Mouse (Mus musculus): Measurements from ENCODE around the gene Ctbs. TPM values are rescaled to one million over a fixed set of nuclear protein-coding genes. Genes with fewer than 3 reads are reported as not detected.

The Ctbs gene
- polyA plus RNA-seq, 1 experiment from 2014 or later: 3.8 TPM

DNA sequence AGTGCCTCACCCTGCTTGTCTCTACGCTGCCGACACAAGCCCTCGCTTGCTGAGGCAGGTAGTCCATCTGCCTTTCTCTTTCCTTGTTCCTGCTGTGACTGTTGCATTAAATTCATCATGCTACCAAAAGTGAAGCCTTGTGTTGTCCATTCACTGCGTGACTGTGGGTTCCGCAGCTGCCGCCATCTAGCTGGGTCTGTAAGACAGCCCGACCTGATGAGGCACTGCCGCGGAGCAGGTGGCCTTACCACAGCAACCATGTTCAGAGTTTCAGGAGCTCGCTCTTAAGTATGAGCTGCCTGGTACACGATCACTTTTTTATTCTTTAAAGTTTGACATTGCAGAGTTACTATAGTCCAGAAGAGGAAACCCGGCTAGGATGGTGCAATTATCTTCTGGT lies 9.6 kb upstream of the Ctbs start:
- Histone ChIP-seq H3K4me1 (ENCODE audit: control insufficient read depth, insufficient read depth, low read length) (no peaks in the 10 kb centered on the region), H3K4me3 (replicated peaks; ENCODE audit: low read depth, low read length) (no peak overlapping the region), H3K36me3 (ENCODE audit: control insufficient read depth, insufficient read depth, low read length) (peaks cover 53% of the 10 kb centered on the region), H3K27me3 (ENCODE audit: control insufficient read depth, insufficient read depth, low read length) (no peaks in the 10 kb centered on the region), H3K27ac (replicated peaks; ENCODE audit: low read depth, low read length) (no peak overlapping the region), H3K9ac (replicated peaks; ENCODE audit: low read length) (no peak overlapping the region), H3K4me2 (ENCODE audit: low read length) (no peak overlapping the region), H3K9me3 (ENCODE audit: control insufficient read depth, low read length) (no peaks in the 10 kb centered on the region)
- 93% methylated on average over 12 of the region's 12 CpGs for WGBS
- DNase-seq: no peak
- no peak for ATAC-seq (ENCODE audit: low FRiP score, low TSS enrichment)

DNA sequence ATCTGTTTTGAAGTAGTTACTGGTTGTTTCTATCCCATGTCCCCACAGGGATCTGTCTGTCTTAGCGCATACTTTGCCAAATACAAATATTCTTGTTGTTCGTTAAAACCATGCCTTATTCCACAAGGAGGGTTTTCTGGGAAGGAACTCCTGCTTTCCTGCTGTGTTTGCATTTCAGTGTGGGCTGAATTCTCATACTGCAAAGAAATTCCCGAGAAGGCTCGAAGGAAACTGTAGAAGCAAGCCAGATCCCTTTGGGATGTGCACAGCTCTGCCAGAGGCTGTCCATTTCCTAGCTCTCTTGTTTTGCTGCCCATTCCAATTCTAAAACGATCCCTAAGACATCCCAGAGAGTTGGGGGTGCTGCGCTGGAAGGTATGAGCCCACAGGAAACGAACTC lies 9.2 kb upstream of the Ctbs start:
- Histone ChIP-seq H3K27ac (replicated peaks; ENCODE audit: low read depth, low read length) (no peak overlapping the region), H3K9ac (replicated peaks; ENCODE audit: low read length) (no peak overlapping the region), H3K27me3 (ENCODE audit: control insufficient read depth, insufficient read depth, low read length) (no peaks in the 10 kb centered on the region), H3K4me2 (ENCODE audit: low read length) (no peak overlapping the region), H3K4me3 (replicated peaks; ENCODE audit: low read depth, low read length) (no peak overlapping the region), H3K9me3 (ENCODE audit: control insufficient read depth, low read length) (no peaks in the 10 kb centered on the region), H3K4me1 (ENCODE audit: control insufficient read depth, insufficient read depth, low read length) (no peaks in the 10 kb centered on the region), H3K36me3 (ENCODE audit: control insufficient read depth, insufficient read depth, low read length) (peaks cover 51% of the 10 kb centered on the region)
- DNase-seq: no peak
- 88% methylated on average over 7 of the region's 7 CpGs for WGBS
- no peak for ATAC-seq (ENCODE audit: low FRiP score, low TSS enrichment)

DNA sequence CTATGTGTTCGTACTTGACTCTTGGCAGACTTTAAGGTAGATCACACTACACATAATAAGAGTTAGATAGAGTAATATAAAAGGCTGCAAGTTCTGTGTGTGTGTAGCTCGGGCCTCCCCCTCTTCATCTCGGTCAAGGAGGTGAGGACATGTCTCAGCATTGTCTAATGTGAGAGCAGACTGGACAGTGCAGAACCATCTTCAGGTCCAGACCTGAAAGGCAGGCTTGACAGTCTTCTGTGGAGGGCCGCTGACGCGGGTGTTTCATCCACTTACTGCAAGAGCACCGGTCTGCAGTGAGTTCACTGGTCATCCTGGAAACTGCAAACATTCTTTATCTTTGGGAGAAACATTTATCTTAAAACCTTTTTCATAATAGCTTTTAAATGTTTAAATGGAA lies 7.1 kb upstream of the Ctbs start:
- 91% methylated on average over 7 of the region's 7 CpGs for WGBS
- DNase-seq (no peak), ATAC-seq (ENCODE audit: low FRiP score, low TSS enrichment) (no peak)
- H3K27me3 ChIP-seq (ENCODE audit: control insufficient read depth, insufficient read depth, low read length): no peaks in the 10 kb centered on the region
- H3K4me2 ChIP-seq (ENCODE audit: low read length): no peak overlapping the region
- no peaks in the 10 kb centered on the region for H3K9me3 ChIP-seq (ENCODE audit: control insufficient read depth, low read length)
- peaks cover 34% of the 10 kb centered on the region for H3K36me3 ChIP-seq (ENCODE audit: control insufficient read depth, insufficient read depth, low read length)
- H3K4me1 ChIP-seq (ENCODE audit: control insufficient read depth, insufficient read depth, low read length): no peaks in the 10 kb centered on the region
- H3K4me3 ChIP-seq (replicated peaks; ENCODE audit: low read depth, low read length): no peak overlapping the region
- no peak overlapping the region for H3K27ac ChIP-seq (replicated peaks; ENCODE audit: low read depth, low read length)
- H3K9ac ChIP-seq (replicated peaks; ENCODE audit: low read length): no peak overlapping the region

DNA sequence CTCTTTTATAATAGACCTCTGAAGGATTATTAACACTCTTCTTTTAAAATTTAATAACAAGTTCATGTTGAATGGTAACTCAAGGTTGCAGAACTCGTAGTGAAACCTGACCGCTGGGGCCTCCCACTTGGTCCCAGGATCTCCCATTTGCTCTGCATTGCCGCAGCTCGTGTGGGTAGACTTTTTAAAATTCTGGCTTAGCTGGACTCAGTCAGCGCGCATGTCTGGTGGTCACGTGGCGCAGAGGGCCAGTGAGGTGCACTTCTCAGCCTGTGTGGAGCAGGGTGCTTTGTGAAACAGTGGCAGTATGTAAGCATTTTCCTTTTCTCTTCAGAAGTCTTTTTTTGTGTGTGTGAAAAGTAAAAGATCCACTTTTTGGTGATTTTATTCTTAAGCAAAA lies 6.7 kb upstream of the Ctbs start:
- H3K4me3 ChIP-seq (replicated peaks; ENCODE audit: low read depth, low read length): no peak overlapping the region
- no peak overlapping the region for H3K27ac ChIP-seq (replicated peaks; ENCODE audit: low read depth, low read length)
- no peak overlapping the region for H3K9ac ChIP-seq (replicated peaks; ENCODE audit: low read length)
- DNase-seq: no peak
- H3K4me1 ChIP-seq (ENCODE audit: control insufficient read depth, insufficient read depth, low read length): no peaks in the 10 kb centered on the region
- 92% methylated on average over 8 of the region's 8 CpGs for WGBS
- H3K36me3 ChIP-seq (ENCODE audit: control insufficient read depth, insufficient read depth, low read length): peaks cover 30% of the 10 kb centered on the region
- no peak for ATAC-seq (ENCODE audit: low FRiP score, low TSS enrichment)
- no peaks in the 10 kb centered on the region for H3K9me3 ChIP-seq (ENCODE audit: control insufficient read depth, low read length)
- H3K27me3 ChIP-seq (ENCODE audit: control insufficient read depth, insufficient read depth, low read length): no peaks in the 10 kb centered on the region
- no peak overlapping the region for H3K4me2 ChIP-seq (ENCODE audit: low read length)

- no peak for ATAC-seq (ENCODE audit: low FRiP score, low TSS enrichment)
- no peaks in the 10 kb centered on the region for H3K27me3 ChIP-seq (ENCODE audit: control insufficient read depth, insufficient read depth, low read length)
- H3K36me3 ChIP-seq (ENCODE audit: control insufficient read depth, insufficient read depth, low read length): peaks cover 26% of the 10 kb centered on the region
- H3K4me3 ChIP-seq (replicated peaks; ENCODE audit: low read depth, low read length): no peak overlapping the region
- no peak for DNase-seq
- H3K9ac ChIP-seq (replicated peaks; ENCODE audit: low read length): no peak overlapping the region
- H3K4me1 ChIP-seq (ENCODE audit: control insufficient read depth, insufficient read depth, low read length): no peaks in the 10 kb centered on the region
- WGBS: 90% methylated on average over 7 of the region's 7 CpGs
- H3K4me2 ChIP-seq (ENCODE audit: low read length): no peak overlapping the region
- H3K9me3 ChIP-seq (ENCODE audit: control insufficient read depth, low read length): no peaks in the 10 kb centered on the region
- no peak overlapping the region for H3K27ac ChIP-seq (replicated peaks; ENCODE audit: low read depth, low read length)
Measured at GRCm38 (mm10) chr3:146443380-146443779, 6.2 kb upstream of the Ctbs start.

GRCm38 (mm10) chr3:146444880-146445279 lies 4.7 kb upstream of the Ctbs start:
- H3K36me3 ChIP-seq (ENCODE audit: control insufficient read depth, insufficient read depth, low read length): peaks cover 21% of the 10 kb centered on the region
- 96% methylated on average over 7 of the region's 7 CpGs for WGBS
- H3K4me1 ChIP-seq (ENCODE audit: control insufficient read depth, insufficient read depth, low read length): no peaks in the 10 kb centered on the region
- ATAC-seq (ENCODE audit: low FRiP score, low TSS enrichment): no peak
- H3K9ac ChIP-seq (replicated peaks; ENCODE audit: low read length): no peak overlapping the region
- no peak overlapping the region for H3K4me3 ChIP-seq (replicated peaks; ENCODE audit: low read depth, low read length)
- no peaks in the 10 kb centered on the region for H3K9me3 ChIP-seq (ENCODE audit: control insufficient read depth, low read length)
- no peak for DNase-seq
- H3K27me3 ChIP-seq (ENCODE audit: control insufficient read depth, insufficient read depth, low read length): no peaks in the 10 kb centered on the region
- no peak overlapping the region for H3K4me2 ChIP-seq (ENCODE audit: low read length)
- H3K27ac ChIP-seq (replicated peaks; ENCODE audit: low read depth, low read length): no peak overlapping the region

GRCm38 (mm10) chr3:146447156-146447555 lies 2.4 kb upstream of the Ctbs start:
- Histone ChIP-seq H3K4me1 (ENCODE audit: control insufficient read depth, insufficient read depth, low read length) (no peaks in the 10 kb centered on the region), H3K4me2 (ENCODE audit: low read length) (no peak overlapping the region), H3K9me3 (ENCODE audit: control insufficient read depth, low read length) (no peaks in the 10 kb centered on the region), H3K27me3 (ENCODE audit: control insufficient read depth, insufficient read depth, low read length) (no peaks in the 10 kb centered on the region), H3K36me3 (ENCODE audit: control insufficient read depth, insufficient read depth, low read length) (peaks cover 5% of the 10 kb centered on the region; the same call in 1 of the 2 replicates), H3K9ac (replicated peaks; ENCODE audit: low read length) (no peak overlapping the region), H3K27ac (replicated peaks; ENCODE audit: low read depth, low read length) (no peak overlapping the region), H3K4me3 (replicated peaks; ENCODE audit: low read depth, low read length) (no peak overlapping the region)
- 95% methylated on average over 5 of the region's 5 CpGs for WGBS
- DNase-seq (no peak), ATAC-seq (ENCODE audit: low FRiP score, low TSS enrichment) (no peak)

DNA sequence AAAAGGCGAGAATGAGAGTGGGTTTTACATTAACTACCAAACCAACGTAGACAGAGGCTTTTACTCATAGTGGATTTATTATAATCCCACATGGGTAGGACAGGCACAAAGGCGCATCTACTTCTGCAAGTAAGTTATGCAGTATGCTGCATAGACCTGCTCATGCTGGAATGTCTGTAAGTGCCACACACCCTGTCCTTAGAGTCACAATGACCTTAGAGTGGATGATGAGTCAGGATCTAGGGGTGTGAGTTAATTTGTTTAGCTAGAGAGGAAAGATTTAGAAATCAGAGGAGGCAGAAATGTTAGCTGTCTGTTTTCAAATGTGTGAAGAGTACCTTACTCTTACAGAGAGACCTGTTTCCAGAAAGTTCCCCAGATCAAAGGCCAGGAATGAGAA lies 2.0 kb upstream of the Ctbs start:
- H3K36me3 ChIP-seq (ENCODE audit: control insufficient read depth, insufficient read depth, low read length): 0 out of 2 replicates have a peak, but pooled peaks cover 4% of the 10 kb centered on the region
- H3K27ac ChIP-seq (replicated peaks; ENCODE audit: low read depth, low read length): no peak overlapping the region
- no peaks in the 10 kb centered on the region for H3K9me3 ChIP-seq (ENCODE audit: control insufficient read depth, low read length)
- no peaks in the 10 kb centered on the region for H3K27me3 ChIP-seq (ENCODE audit: control insufficient read depth, insufficient read depth, low read length)
- no peak for ATAC-seq (ENCODE audit: low FRiP score, low TSS enrichment)
- no peak overlapping the region for H3K9ac ChIP-seq (replicated peaks; ENCODE audit: low read length)
- no peak overlapping the region for H3K4me3 ChIP-seq (replicated peaks; ENCODE audit: low read depth, low read length)
- DNase-seq: no peak
- no peak overlapping the region for H3K4me2 ChIP-seq (ENCODE audit: low read length)
- WGBS: 91% methylated on average over 3 of the region's 3 CpGs
- H3K4me1 ChIP-seq (ENCODE audit: control insufficient read depth, insufficient read depth, low read length): no peaks in the 10 kb centered on the region

DNA sequence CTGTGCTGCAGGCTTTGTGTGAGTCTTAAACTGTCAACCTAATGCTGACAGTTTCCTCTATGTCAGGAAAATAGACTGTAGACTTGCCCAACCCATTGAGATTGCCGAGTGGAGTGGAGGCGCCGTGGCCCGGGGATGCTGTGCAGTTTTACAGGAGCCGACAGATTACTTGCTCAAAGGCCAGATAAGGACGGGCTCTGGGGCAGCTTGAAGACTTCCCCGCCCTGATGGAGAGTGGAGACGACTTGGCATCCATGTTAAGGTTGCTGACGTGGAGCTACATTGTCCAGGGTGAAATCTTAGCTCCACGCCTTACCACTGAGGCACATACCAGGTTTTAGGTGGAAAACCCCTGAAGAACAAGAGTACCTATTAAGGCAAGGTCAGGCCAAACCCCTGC lies 1.2 kb upstream of the Ctbs start:
- no peaks in the 10 kb centered on the region for H3K4me1 ChIP-seq (ENCODE audit: control insufficient read depth, insufficient read depth, low read length)
- 0 out of 2 replicates have a peak, but pooled peaks cover 4% of the 10 kb centered on the region for H3K36me3 ChIP-seq (ENCODE audit: control insufficient read depth, insufficient read depth, low read length)
- WGBS: 90% methylated on average over 10 of the region's 10 CpGs
- H3K9ac ChIP-seq (replicated peaks; ENCODE audit: low read length): no peak overlapping the region
- no peak overlapping the region for H3K4me2 ChIP-seq (ENCODE audit: low read length)
- H3K4me3 ChIP-seq (replicated peaks; ENCODE audit: low read depth, low read length): no peak overlapping the region
- DNase-seq: no peak
- no peak for ATAC-seq (ENCODE audit: low FRiP score, low TSS enrichment)
- no peaks in the 10 kb centered on the region for H3K27me3 ChIP-seq (ENCODE audit: control insufficient read depth, insufficient read depth, low read length)
- no peak overlapping the region for H3K27ac ChIP-seq (replicated peaks; ENCODE audit: low read depth, low read length)
- no peaks in the 10 kb centered on the region for H3K9me3 ChIP-seq (ENCODE audit: control insufficient read depth, low read length)
